Mouse (Mus musculus) brain, embryonic 14.5 days (tissue): ENCODE measurements around the gene Mast4.

ENCODE experiments used
- CTCF ChIP-seq: fragments of 200-500 bp; IDR thresholded peaks from 2 replicates; pipeline ENCODE4 v1.5.1; 2012; ENCODE audit warnings: inconsistent platforms, mild to moderate bottlenecking, moderate library complexity, borderline replicate concordance; ENCODE audit not compliant: insufficient read depth, insufficient read length; ENCODE audit errors: extremely low read depth
- POLR2A ChIP-seq: fragments of 200-500 bp; IDR thresholded peaks from 2 replicates; pipeline ENCODE4 v1.6.1; 2012; ENCODE audit warnings: mild to moderate bottlenecking, inconsistent platforms, borderline replicate concordance; ENCODE audit not compliant: poor library complexity, insufficient read depth, insufficient read length, severe bottlenecking; ENCODE audit errors: extremely low read depth

DNA sequence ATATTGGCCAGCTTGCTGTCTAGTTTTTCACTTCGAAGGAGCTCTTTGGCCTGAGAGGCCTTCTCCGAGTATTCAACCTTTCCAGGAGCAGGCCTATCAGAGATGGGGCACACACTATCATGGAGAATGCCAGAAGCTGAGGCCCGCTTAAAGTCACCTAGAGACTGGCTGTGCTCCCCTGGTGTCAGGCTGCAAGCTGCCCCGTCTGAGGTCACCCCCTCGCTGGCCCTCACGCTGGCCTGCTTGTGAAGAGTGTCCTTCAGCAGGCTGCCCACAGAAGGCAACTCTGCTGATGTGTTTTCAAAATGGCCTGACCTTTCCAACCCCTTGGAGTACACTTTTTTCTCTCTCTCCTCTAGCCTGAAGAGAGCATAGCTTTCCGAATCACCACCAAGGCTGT is 596.5 kb downstream of the Mast4 start:
- TF ChIP-seq POLR2A (no peak), CTCF (no peak)
